Mouse (Mus musculus) naive thymus-derived CD4-positive, alpha-beta T cell, adult 2 months (primary cell): ENCODE data around the gene Lgr5.

Experiments
- DNase-seq: peaks from one replicate; pipeline ENCODE4 v3.0.0-alpha.2; 2011; ENCODE audit warnings: low read depth

Lgr5 gene

DNA sequence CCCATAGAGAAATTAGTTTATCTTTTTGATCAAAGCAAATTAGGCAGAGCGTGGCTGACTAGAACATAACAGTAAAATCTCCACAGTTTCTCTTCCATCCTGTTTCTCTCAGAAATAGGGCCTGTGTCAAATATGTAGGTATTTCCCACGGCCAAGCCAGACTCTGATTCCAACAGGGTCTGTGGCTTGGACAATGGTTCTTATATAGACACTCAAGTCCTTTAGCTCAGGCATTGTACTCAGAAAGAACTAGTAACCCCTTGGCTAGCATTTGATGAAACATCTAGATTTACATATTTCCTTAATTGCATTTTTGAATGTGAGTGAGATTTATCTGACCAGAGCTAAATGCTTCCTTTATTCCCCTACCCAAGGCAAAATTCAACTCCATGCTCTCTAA lies 17.0 kb downstream of the Lgr5 start:
- no peak for DNase-seq

DNA sequence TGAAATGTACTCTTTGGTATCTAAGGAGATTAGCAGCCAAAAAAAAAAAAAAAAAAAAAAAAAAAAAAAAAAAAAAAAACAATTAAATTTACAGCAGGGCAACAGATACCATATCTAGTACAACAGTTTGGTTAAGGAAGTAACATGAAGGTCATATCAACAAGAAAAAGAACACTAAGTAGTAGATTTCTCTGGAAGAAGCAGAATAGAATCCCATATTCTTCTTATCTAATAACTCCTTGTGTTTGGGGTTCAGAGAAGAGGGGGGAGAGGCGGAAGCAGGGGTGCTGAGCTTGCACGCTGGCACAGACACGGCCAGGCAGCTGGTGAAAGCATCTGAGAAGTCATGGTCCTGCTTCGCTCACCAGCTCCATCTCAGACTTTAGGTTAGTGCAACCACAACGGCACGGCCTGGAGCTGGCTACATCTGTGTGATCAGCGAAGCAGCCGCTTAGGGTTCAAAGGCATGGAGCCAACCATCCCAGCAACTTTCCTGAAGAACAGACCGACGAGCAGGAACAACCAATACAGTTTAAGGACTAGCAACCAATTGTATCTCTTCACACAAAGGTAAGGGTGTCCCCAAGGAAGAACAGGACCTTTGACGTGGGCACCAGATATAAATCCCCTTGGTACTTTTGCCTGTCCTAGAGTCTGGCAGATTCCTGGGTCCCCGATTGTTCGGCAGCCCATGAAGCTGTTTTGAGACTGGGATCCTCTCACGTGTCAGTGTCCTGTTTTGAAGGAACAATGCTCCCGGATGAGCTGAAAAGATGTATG lies 17.7 kb downstream of the Lgr5 start, which contains the start of gene A930009A15Rik:
TSS of gene A930009A15Rik (plus strand) at position 275 of the 780 bp plus-strand sequence.
- no peak for DNase-seq

DNA sequence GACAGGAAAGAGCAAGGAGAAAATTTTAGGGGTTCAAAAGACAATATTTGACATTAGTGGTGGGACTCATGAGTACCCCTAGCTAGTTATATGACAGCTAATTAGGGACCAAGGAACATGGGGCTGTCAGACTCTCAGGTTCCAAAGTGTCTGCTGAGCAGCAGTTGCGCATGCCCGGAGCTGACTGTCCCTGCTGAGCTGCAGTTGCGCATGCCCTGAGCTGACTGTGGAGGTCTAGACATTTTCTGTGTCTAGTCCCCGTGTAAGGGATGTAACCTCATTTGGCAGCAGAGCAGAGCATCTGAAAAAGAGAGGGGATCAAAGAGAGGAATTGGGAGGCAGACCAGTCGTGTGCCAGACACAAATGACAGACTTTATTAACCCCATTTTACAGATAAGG lies 23.6 kb downstream of the Lgr5 start:
- DNase-seq, result no peak

DNA sequence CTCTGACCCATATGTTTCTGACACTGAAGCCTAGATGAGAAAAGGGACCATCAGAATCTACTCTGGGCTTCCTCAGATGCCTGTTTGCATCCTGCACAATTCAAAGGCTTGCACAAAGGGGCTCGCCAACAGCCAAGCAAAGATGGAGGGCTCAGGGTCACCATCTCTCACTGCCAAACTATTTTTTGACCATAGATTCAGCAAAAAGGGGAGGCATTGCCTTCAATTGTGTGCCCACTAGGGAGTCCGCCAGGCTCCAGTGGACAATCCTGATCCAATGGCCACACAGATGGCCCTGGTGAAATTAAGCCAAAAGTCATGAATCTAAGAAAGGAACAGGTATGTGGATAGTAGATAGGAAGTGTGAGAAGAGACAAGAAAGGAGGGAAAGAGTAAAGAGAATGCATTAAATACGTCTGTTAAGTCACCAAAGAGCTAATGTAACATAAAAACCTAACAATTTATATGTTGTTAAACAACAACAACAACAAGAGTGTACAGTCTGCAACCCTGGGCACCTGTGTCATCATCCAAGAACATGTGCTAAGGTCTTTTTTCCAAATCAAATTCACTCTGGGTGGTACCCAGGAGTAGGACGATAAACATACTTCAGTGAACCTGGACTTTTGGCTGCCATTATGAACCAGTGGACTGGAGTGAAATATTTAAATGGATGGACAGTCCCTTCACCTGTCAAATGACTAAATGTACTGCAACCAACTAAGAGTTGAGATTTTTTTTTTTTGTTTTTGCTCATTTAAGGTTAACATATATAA lies 24.5 kb downstream of the Lgr5 start:
- DNase-seq, result no peak

DNA sequence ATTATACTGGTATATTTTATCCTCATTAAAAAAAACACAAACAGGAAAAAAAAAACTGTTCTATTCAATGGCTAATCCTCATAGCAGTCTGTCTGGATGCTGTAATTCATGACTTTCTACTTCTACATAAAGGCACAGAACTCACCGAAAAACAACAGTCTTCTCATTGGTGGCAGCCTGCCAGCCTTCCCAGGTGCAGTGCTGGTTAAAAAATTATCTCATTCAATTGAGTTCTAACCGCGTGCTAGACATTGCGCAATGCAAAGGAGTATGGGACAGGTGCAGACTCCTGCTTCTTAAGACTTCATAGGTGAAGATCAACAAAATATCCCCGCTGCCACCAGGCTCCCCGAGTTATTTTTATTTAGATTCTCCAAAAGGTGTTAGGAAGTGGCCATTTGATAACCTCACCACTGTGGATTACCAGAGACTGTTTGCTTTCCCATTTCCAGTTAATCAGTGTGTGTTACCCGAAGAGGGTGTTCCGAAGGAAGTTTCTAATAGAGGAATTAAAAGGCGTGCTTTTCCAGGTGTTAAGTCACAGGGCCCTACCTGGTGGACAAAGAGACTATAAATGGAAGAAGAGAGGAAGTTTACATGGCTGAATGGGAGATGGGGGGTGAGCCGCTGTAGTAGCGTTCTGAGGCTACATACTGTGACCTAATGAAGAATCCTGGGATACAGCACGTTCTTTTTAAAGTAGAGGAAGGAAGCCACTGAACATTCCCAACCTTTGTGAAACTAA lies 26.3 kb downstream of the Lgr5 start:
- no peak for DNase-seq

DNA sequence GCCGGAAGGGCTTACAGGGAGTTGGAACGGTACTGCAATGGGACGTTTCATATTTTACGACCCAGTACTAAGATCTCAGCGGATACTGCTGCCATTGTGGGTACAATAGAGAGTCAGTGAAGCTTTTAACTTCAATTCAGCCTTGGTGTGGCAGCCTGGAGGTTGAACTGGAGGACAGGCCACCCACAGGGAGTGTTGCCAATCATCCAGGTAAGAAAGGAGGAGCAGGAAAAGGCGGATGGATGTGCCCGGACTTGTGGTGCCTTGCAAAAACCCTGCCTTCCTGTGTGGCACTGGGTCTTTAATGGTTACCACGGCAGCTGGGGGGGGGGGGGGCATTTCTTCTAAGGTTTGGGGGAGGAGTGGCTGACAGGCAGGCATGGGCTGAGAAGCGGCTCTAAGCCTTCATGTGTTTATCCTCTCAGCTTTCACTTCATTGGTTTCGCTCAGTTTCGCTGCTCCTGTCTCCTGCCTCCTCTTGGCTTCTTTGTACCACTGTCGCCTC lies 30.8 kb downstream of the Lgr5 start:
- no peak for DNase-seq

DNA sequence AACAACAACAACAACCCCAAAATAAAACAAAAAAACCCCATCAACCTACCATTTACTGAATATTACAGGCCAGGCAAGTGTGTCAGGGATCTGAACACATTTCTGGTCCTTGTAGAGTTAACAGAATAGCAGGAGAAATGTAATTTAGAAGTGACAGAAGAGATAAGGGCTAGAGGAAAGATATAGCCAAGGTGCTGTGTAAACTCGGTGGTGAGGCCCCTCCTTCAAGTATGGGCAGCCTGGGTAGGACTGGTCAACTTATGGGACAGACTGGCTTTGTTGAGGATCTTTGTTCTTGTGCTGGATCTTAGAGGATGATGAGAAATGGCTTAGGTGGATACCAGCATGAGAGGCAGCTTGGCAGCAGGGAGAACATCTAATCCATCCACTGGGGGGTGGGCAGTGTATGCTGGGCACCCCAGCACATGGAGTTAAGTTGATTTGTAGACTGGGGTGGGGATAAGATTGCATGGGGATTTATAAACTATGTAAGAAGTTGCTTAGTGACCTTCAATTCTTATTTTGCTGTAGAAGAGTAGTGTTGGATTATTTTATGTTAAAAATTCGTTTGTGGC lies 32.3 kb downstream of the Lgr5 start:
- no peak for DNase-seq

DNA sequence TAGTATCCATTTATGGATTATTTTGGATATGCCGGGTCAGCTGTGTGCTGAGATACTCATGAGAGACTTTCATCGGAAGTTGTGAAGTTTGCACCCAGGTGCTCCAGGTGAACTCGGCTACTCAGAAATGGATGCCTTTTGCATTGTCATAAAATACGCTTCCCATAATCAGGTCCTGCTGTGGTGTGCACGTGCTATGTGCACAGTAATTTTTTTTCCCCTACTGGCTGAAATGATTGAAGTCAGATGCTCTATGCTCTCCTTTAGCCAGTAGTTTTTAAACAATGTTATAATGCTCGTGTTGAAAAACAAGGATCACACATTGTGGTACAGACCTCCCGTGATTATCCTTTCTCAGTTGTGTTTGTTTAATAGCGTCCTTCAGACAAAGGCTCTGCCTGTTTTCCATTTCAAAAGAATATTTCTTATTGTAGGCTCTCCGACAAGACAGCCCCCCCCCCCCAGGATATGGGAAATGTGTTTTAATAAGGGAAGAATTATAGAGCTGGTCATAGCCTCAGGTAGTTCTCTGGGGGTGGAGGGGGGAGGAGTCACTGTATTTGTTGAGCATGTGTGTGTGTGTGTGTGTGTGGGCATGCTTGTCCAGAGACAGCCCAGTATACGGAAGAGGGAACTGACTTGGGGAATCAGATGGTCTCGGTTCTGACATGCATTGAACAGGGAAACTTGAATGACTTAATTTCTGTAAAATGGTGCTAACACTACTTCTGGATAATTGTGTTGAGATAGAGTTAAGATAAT lies 34.0 kb downstream of the Lgr5 start:
- DNase-seq, result no peak

DNA sequence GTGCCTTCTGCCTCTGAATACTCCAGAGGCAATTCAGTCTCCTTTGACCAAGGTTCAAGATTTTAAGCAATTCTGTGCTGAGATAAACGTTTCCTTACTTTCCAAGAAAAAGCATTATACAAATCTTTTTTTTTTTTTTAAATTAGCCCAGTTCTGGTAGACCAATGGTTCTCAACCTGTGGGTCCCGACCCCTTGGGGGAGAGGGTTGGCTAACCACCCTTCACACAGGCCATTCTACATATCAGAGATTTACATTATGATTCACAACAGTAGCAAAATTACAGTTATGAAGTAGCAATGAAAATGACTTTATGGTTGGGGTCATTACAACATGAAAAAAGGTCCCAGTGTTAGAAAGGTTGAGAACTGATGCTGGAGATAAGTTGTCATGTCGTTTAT lies 36.5 kb downstream of the Lgr5 start:
- DNase-seq, result no peak

DNA sequence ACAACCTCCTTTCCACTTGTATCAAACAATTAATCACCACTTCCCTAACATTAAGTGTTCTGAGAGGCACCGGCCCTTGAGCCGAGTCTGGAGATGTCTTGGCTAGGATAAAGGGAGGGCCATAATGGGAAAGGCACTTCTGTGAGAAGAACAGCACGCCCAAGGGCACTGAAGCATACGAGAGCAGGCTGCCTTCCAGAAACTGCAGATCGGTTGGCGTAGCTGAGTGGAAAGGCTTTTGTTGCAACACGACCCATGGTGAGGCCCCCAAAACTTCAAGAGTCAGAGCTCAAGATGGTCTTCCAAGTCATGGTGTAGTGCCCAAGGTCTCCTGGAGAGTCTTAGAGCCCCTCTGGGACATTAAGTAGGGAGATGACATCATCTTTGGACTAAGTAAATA lies 37.3 kb downstream of the Lgr5 start:
- DNase-seq, result no peak

DNA sequence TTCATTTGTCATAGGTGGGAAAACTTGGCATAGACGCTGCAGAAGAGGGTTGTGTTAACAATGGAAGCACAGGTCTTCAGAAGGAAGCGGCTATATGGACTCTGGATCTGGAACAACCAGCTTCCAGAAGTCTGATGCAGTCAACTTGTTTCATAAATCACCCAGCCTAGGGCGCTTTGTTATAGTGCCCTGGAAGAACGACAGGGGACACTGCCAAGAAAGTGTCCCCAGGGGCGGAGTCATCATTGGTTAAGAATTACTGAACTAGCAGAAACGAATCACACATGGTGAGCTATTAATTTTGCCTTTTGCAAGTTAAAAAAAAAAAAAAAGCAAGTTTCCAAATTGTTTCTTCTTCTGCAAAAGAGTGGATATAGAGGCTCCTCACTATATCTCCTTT lies 44.7 kb downstream of the Lgr5 start:
- DNase-seq, result no peak

DNA sequence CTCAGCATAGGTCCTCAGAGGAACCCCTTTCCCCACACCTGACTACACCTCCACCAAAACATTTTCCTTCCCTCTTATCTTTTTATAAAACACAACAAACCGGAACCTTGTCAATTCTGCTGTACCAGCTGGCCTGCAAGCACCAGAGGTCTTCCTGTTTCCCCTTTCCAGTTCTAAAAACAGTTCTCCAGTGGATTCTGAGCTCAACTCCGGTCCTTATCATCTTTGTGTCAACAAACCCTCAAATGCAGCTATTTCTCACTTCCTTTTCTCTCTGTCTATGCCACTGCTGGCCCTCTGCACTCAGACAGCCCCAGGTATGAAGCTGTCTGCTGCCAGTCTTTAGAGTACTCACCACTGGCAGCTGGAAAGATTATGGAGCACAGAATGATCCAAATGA lies 56.8 kb downstream of the Lgr5 start:
- DNase-seq, result no peak

DNA sequence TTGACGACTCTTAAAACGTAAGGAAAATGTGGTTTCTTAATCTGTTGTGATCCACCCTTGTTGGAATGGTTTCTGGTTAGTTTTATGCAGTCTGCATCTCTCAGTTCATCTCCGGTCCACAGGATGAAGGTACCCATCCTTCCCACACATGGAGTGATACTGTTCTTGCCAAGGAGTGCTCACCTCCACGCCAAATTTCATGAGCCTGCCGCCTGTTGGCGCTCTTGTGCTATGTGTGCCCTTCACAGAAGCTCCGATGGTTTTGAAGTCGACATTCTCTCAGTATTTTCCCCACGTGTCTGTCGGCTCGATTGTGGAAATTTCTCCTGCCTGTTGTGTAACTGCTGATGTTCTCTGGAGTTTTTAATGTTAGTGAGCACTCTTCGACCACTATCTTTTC lies 57.8 kb downstream of the Lgr5 start:
- DNase-seq, result no peak

DNA sequence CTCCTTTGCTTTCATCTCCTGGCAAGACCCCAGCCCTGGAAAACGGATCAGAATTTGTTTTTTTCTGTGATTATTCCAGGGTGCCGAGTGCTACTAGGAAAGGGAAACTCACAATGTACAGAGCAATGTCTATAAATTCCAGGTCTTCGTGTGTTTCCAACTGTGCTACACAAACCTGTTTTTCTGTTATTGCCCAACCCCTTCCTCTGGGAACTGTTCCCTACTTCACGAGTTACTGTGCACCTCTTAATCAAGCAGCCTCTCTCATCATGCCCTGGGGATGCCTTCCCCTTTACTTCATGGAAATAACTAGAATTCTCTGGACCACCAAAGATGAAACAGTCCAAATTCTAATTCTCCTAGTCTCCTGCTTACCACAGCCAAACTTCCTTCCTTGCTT lies 58.7 kb downstream of the Lgr5 start:
- no peak for DNase-seq

DNA sequence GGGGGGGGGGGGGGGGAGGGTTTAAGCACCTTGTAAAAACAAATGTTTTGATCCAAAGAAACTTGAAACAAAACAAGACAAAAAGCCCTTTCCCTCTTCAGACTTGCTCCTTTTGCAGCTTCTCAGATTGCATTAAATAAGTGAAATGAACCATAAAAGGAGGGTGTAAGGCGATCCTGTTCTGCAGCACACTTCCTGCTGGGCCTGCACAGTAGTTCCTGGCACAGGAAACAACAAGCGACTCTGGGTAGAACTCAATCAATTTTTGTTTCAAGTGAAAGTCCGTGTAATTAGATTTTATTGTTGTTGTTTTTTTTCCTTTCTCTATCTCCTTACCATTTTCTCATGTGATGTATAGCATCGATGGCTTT lies 66.5 kb downstream of the Lgr5 start:
- DNase-seq, result no peak

DNA sequence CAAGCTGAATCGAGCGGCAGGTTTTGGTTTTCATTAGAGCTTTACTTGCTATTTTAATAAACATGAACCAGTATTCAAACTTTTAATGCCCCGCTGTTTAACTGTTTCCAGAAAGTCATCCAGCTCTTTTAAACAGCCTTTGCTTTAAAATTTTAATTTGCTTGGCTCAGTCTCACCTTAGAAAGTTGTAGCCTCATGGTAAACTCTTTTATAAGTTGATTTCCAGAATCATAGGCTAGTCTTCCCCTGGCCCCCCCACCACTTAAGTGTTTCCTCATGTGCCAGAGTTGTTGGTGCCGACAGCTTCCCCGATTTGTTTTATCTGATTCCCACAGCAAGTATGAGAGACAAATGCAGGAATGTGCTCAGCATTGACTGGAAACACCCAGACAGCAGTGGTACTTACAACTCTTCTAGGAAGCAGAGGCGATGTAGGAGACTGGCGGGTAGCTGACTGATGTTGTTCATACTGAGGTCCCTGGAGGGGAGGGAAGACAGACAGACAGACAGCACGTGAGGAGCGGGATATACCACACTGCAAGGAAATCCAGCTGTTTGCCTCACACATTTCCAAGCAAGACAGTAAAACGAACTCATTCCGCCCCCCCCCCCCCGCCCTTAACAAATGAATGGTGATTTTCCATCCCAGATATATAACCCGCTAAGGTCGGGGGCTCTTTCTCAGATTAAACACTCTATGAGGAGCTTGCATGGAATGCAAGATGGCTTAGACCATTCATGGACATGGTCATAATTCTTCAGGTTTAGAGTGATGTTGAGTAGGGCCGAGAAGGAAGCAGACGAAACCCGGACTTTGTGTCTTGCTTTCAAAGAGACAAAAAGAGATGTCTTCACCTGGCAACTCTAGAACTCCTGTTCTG lies 67.1 kb downstream of the Lgr5 start:
- no peak for DNase-seq

DNA sequence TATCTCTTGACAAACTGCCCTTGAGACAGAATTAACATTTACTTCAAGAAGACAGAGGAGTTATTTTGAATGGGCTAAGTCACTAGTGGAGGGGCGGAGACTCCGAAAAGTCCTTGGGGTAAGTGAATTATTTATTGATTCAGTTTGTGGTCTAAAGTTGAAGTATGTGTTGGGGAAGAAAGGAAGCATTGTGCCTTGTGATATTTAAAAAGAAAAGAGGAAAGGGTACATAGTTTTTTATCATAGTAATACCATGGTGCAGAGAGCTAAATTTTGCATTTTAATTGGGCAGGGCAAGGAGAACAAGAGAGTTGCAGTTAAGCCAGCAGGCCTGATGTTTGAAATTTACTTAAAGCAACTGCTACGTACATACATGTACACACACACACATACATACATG lies 68.7 kb downstream of the Lgr5 start:
- no peak for DNase-seq

DNA sequence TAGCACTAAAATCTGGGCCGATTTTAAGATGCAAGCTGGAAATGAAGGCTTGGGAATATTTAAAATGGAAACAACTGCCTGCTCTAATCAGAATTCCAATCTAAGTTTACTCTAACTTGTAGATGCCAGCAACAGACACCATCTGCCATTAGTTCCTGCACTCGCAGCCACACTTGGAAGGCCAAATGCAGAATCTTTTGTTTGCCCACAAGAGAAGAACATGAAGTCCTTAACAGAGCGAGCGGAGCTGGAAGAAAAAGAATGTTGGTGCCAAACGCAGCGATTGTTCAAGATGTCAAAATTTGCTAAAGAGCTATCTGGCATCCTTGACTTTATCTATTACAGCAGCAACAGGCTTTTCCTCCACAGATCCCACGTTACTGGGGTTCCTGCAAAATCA lies 72.1 kb downstream of the Lgr5 start:
- no peak for DNase-seq

DNA sequence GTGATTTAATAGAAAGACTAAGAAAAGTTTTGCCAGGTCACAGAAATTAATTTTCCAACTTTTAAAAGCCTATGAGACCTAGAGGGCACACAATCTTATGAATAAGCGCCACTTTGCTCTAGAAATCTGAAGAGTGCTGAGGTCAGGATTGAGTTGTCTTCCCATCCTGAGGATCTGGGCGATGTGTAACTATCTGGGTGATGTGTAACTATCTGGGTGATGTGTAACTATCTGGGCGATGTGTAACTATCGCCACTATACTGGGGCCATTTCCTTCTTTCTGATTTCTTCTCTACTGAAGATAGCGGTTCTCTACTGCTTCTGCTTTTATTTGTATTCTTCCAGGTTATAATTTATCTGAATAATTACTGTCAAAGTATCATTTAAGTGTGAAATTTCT lies 76.6 kb downstream of the Lgr5 start:
- DNase-seq, result no peak

DNA sequence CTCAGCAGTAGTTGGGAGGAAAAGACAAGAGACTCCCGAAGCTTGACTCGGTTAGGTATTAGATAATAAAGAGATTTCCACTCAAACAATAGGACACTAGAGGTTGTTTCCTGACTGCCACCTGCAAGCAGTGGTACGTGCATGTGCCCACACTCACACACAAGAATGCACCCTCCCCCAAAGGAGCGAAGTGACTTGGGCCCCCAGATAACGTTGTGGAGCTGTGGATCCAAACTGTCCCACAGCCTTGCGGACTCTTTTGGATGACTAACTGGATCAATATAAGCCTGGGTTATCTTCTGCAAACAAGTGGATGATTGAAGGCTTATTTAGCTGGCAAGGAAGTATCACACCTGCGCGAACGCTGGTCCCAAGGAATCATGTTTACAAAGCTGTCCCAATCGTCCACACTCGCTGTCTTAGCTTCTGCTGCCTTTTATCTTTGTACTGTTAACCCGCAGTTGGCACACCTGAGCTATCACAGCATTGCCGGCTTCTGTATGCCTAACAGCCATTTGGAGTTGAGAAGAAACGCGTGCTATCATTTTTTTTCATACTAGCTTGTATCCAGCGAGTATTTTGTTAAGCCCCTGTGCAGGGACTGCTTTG lies 81.8 kb downstream of the Lgr5 start:
- no peak for DNase-seq
